Mouse (Mus musculus) lung, postnatal 0 days (tissue): ENCODE results near the gene Slc4a4. TPM values are rescaled to one million over a fixed set of nuclear protein-coding genes. Genes with fewer than 3 reads are reported as not detected.

Source experiments
- ATAC-seq: fragments of 200-750 bp; cut with Nextera tagmentation; 2 replicates; pipeline ENCODE4 v1.8.0; 2017; ENCODE audit warnings: moderate library complexity
- DNase-seq: peaks from one replicate; pipeline ENCODE4 v3.0.0-alpha.2; 2016; ENCODE audit warnings: low spot score
- H3K27ac ChIP-seq: fragments of 300-500 bp; sonication (generic); 2 replicates; pipeline ENCODE4 v1.5.1; 2014; ENCODE audit warnings: antibody characterized with exemption, mild to moderate bottlenecking, low read length, mixed read lengths
- H3K27me3 ChIP-seq: fragments of 300-500 bp; sonication (generic); replicated peaks from 2 replicates; pipeline ENCODE4 v1.6.1; 2014; ENCODE audit warnings: low read length, mixed read lengths; ENCODE audit not compliant: insufficient read depth
- H3K36me3 ChIP-seq: fragments of 300-500 bp; sonication (generic); 2 replicates; pipeline ENCODE4 v1.6.1; 2014; ENCODE audit warnings: low read length, mixed read lengths; ENCODE audit not compliant: insufficient read depth
- H3K4me1 ChIP-seq: fragments of 300-500 bp; sonication (generic); 2 replicates; pipeline ENCODE4 v1.6.1; 2014; ENCODE audit warnings: antibody characterized with exemption, low read depth, low read length, mixed read lengths; ENCODE audit not compliant: insufficient read depth
- H3K4me2 ChIP-seq: fragments of 300-500 bp; sonication (generic); replicated peaks from 2 replicates; pipeline ENCODE4 v1.6.1; 2014; ENCODE audit warnings: low read depth, mild to moderate bottlenecking, low read length, moderate library complexity, mixed read lengths
- H3K4me3 ChIP-seq: fragments of 300-500 bp; sonication (generic); 2 replicates; pipeline ENCODE4 v1.5.1; 2014; ENCODE audit warnings: low read depth, low read length
- H3K9ac ChIP-seq: fragments of 300-500 bp; sonication (generic); replicated peaks from 2 replicates; pipeline ENCODE4 v1.6.1; 2014; ENCODE audit warnings: low read depth, mild to moderate bottlenecking
- H3K9me3 ChIP-seq: fragments of 300-500 bp; sonication (generic); 2 replicates; pipeline ENCODE4 v1.6.1; 2016; ENCODE audit warnings: low read length, mixed read lengths
- CTCF ChIP-seq: IDR thresholded peaks from 2 replicates; pipeline ENCODE4 v1.5.1; 2016; ENCODE audit warnings: antibody characterized with exemption, mild to moderate bottlenecking
- EP300 ChIP-seq: IDR thresholded peaks from 2 replicates; pipeline ENCODE4 v1.6.1; 2016; ENCODE audit warnings: antibody characterized with exemption, mild to moderate bottlenecking, control low read depth
- WGBS: fragments of 180-500 bp; shearing (Covaris S2); extraction: QIAGEN DNeasy Blood & Tissue Kit; methylation state at CpG from one replicate; pipeline ENCODE4 v1.1.7; 2014; 5-methylcytosine and 5-hydroxymethylcytosine counted together
- polyA plus RNA-seq: library from polyadenylated mRNA; unstranded; fragments of >200 nt; fragmentation: Nextera tagmentation; extraction: Ambion mirVana; gene quantifications from 2 replicates; pipeline ENCODE4 v1.2.1, GENCODE M21; 2015

Gene Slc4a4
- polyA plus RNA-seq, 1 experiment from 2014 or later, result 2.9 TPM

- 64% methylated on average over 1 of the region's 1 CpGs for WGBS
- Histone ChIP-seq H3K4me1 (no peaks in the 10 kb centered on the region), H3K9me3 (no peaks in the 10 kb centered on the region), H3K36me3 (no peaks in the 10 kb centered on the region), H3K27me3 (no peaks in the 10 kb centered on the region), H3K9ac (no peak overlapping the region), H3K4me3 (no peak overlapping the region), H3K4me2 (no peak overlapping the region), H3K27ac (no peak overlapping the region)
- no peak for ATAC-seq
- no peak for TF ChIP-seq CTCF
- no peak for TF ChIP-seq EP300
- DNase-seq, result no peak
Measured at GRCm38 (mm10) chr5:89120881-89121280, 234.3 kb downstream of the Slc4a4 start.

DNA sequence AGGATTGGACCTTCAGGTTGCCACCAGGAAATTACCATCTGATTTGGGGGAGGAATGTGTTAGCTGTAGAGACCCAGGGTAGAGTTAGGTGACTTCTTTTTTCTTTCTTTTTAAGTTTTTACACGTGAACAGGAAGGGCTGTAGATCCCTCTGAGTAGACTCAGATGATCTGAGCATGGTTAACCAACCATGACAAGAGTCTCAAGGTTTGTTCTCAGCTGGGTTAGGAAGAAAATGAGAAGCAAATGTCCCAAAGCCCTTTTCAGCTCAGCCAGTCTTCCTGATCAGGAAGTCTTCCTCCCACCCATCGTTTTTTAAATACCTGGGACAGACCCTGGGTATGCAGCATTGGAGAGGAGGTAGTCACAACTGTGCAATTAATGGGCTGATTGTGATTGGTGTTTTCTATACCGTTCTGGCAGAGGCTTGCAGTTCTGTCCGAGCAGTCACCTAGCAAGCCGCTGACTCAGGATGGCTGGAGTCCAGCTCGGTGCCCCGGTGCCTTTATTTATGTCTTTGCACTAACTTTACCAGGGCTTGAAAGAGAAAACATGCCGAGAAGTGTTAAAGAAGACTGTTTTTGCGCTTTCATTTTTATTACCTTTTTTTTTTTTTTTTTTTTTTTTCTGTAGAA lies 236.8 kb downstream of the Slc4a4 start:
- Histone ChIP-seq H3K27ac (no peak overlapping the region), H3K27me3 (no peaks in the 10 kb centered on the region), H3K4me3 (no peak overlapping the region), H3K9ac (no peak overlapping the region), H3K4me2 (no peak overlapping the region), H3K36me3 (no peaks in the 10 kb centered on the region), H3K9me3 (no peaks in the 10 kb centered on the region), H3K4me1 (no peaks in the 10 kb centered on the region)
- DNase-seq, result no peak
- WGBS, result 54% methylated on average over 9 of the region's 9 CpGs
- TF ChIP-seq CTCF (no peak), EP300 (no peak)
- ATAC-seq, result no peak

DNA sequence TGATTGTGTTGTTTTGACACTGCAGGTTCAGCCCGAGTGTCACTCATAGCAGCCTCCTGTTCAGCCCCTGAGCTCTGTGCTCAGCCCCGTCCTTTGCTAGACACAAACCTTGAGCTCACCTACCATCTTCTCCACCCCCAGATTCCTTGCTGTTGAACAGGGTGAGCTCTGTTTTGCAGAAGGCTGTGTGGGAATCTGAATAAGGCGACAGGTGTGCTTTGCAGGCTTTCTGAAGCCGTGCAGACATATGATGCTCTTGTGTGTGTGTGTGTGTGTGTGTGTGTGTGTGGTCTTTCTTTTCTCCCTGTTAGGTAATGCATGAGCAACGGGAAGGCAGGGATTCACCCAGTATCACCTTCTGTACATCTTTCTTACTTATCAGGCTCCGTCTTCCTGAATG lies 241.6 kb downstream of the Slc4a4 start:
- H3K9ac ChIP-seq, result no peak overlapping the region
- no peaks in the 10 kb centered on the region for H3K36me3 ChIP-seq
- H3K9me3 ChIP-seq, result no peaks in the 10 kb centered on the region
- no peak for TF ChIP-seq CTCF
- no peak for TF ChIP-seq EP300
- H3K4me2 ChIP-seq, result no peak overlapping the region
- 81% methylated on average over 6 of the region's 6 CpGs for WGBS
- no peak overlapping the region for H3K4me3 ChIP-seq
- no peak for DNase-seq
- H3K27me3 ChIP-seq, result no peaks in the 10 kb centered on the region
- no peak overlapping the region for H3K27ac ChIP-seq
- no peak for ATAC-seq
- H3K4me1 ChIP-seq, result no peaks in the 10 kb centered on the region

GRCm38 (mm10) chr5:89135776-89136175 lies 249.2 kb downstream of the Slc4a4 start:
- no peaks in the 10 kb centered on the region for H3K27me3 ChIP-seq
- no peak overlapping the region for H3K4me2 ChIP-seq
- no peaks in the 10 kb centered on the region for H3K36me3 ChIP-seq
- H3K27ac ChIP-seq, result no peak overlapping the region
- H3K4me1 ChIP-seq, result no peaks in the 10 kb centered on the region
- ATAC-seq, result no peak
- WGBS, result 88% methylated on average over 11 of the region's 11 CpGs
- no peaks in the 10 kb centered on the region for H3K9me3 ChIP-seq
- DNase-seq, result no peak
- H3K4me3 ChIP-seq, result no peak overlapping the region
- H3K9ac ChIP-seq, result no peak overlapping the region
- no peak for TF ChIP-seq EP300
- no peak for TF ChIP-seq CTCF

GRCm38 (mm10) chr5:89140070-89140469 lies 253.5 kb downstream of the Slc4a4 start:
- Histone ChIP-seq H3K27me3 (no peaks in the 10 kb centered on the region), H3K4me2 (no peak overlapping the region), H3K9me3 (no peaks in the 10 kb centered on the region), H3K4me3 (no peak overlapping the region), H3K36me3 (no peaks in the 10 kb centered on the region), H3K4me1 (no peaks in the 10 kb centered on the region), H3K9ac (no peak overlapping the region), H3K27ac (no peak overlapping the region)
- TF ChIP-seq EP300, result no peak
- no peak for TF ChIP-seq CTCF
- DNase-seq (no peak), ATAC-seq (no peak)
- 85% methylated on average over 2 of the region's 2 CpGs for WGBS

- Histone ChIP-seq H3K4me1 (no peaks in the 10 kb centered on the region), H3K27ac (no peak overlapping the region), H3K27me3 (no peaks in the 10 kb centered on the region), H3K4me2 (no peak overlapping the region), H3K36me3 (no peaks in the 10 kb centered on the region), H3K4me3 (no peak overlapping the region), H3K9ac (no peak overlapping the region), H3K9me3 (no peaks in the 10 kb centered on the region)
- WGBS, result 83% methylated on average over 2 of the region's 2 CpGs
- DNase-seq (no peak), ATAC-seq (no peak)
- TF ChIP-seq CTCF, result no peak
- TF ChIP-seq EP300, result no peak
Measured at GRCm38 (mm10) chr5:89141761-89142160, 255.1 kb downstream of the Slc4a4 start.

DNA sequence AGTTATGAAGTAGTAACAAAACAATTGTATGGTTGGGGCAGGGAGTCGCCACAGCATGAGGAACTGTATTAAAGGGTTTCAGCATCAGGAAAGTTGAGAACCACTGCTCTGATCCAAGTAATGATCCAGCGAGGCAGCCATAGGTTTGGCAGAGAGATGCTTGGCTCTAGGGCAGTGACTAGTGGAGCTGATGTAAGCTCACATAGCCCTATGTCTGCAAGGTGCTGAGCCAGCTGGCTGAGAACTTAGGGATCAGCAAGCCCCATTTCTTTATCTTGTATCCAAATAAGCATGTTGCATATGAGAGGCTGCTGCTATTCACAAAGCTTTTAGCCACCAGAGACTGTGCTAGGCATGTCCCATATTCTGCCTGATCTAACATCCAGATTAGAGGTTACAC lies 259.7 kb downstream of the Slc4a4 start:
- no peaks in the 10 kb centered on the region for H3K9me3 ChIP-seq
- no peak overlapping the region for H3K27ac ChIP-seq
- ATAC-seq (no peak), DNase-seq (no peak)
- peaks cover 10% of the 10 kb centered on the region; the same call in 1 of the 2 replicates for H3K4me1 ChIP-seq
- H3K27me3 ChIP-seq, result no peaks in the 10 kb centered on the region
- no peak overlapping the region for H3K9ac ChIP-seq
- WGBS, result 79% methylated on average over 2 of the region's 2 CpGs
- H3K36me3 ChIP-seq, result no peaks in the 10 kb centered on the region
- no peak overlapping the region for H3K4me3 ChIP-seq
- no peak overlapping the region for H3K4me2 ChIP-seq
- no peak for TF ChIP-seq EP300
- no peak for TF ChIP-seq CTCF
